Mouse (Mus musculus) B cell, adult (primary cell): ENCODE results near the gene Ntng2. TPM values are rescaled to one million over a fixed set of nuclear protein-coding genes. Genes with fewer than 3 reads are reported as not detected.

Experiments
- total RNA-seq: library from RNA; stranded (reverse); gene quantifications from 4 replicates; pipeline ENCODE4 v1.2.4, GENCODE M21; 2023; ENCODE audit not compliant: inconsistent age

The Ntng2 gene
- total RNA-seq: 5.3 to 8.7 TPM (median 6.7 TPM) in 4 replicates

GRCm38 (mm10) chr2:29252599-29253204 is at the start of gene Ntng2:
Gene Ntng2 (minus strand): TSS chr2:29253005.

Other genes with a start within 250 kb of the Ntng2 start
- gene Cfap77, start 197.9 kb downstream of the Ntng2 start, total RNA-seq: 0.71 TPM in 1 of 4 replicates, not detected in the others
- gene Ttf1, start 192.7 kb downstream of the Ntng2 start, total RNA-seq: 32.2 to 34.8 TPM (median 33.1 TPM) in 4 replicates
- 69.5 to 79.5 TPM (median 76.8 TPM) in 4 replicates for gene Setx, start 128.8 kb downstream of the Ntng2 start, total RNA-seq
- gene Med27, start 93.8 kb upstream of the Ntng2 start, total RNA-seq: 39.2 to 53.5 TPM (median 46.1 TPM) in 4 replicates